Mouse (Mus musculus) liver, embryonic 13.5 days (tissue): ENCODE measurements around the gene Smim20. TPM values are rescaled to one million over a fixed set of nuclear protein-coding genes. Genes with fewer than 3 reads are reported as not detected.

Experiments used
- ATAC-seq: fragments of 200-750 bp; cut with Nextera tagmentation; 2 replicates; pipeline ENCODE4 v1.8.0; 2017; ENCODE audit warnings: low read depth, mild to moderate bottlenecking, moderate number of reproducible peaks, moderate library complexity
- DNase-seq: peaks from one replicate; pipeline ENCODE4 v3.0.0; 2022
- H3K27ac ChIP-seq: fragments of 300-500 bp; sonication (generic); 2 replicates; pipeline ENCODE4 v1.5.1; 2015; ENCODE audit warnings: moderate library complexity, mild to moderate bottlenecking, inconsistent platforms
- H3K27me3 ChIP-seq: fragments of 300-500 bp; sonication (generic); 2 replicates; pipeline ENCODE4 v1.6.1; 2015; ENCODE audit warnings: mild to moderate bottlenecking, inconsistent platforms
- H3K36me3 ChIP-seq: fragments of 300-500 bp; sonication (generic); 2 replicates; pipeline ENCODE4 v1.6.1; 2015; ENCODE audit warnings: mild to moderate bottlenecking, inconsistent platforms
- H3K4me1 ChIP-seq: fragments of 300-500 bp; sonication (generic); replicated peaks from 2 replicates; pipeline ENCODE4 v1.6.1; 2015; ENCODE audit warnings: inconsistent platforms
- H3K4me2 ChIP-seq: fragments of 300-500 bp; sonication (generic); 2 replicates; pipeline ENCODE4 v1.6.1; 2015; ENCODE audit warnings: inconsistent platforms, mild to moderate bottlenecking, moderate library complexity
- H3K4me3 ChIP-seq: fragments of 300-500 bp; sonication (generic); replicated peaks from 2 replicates; pipeline ENCODE4 v1.5.1; 2015; ENCODE audit warnings: mild to moderate bottlenecking, inconsistent platforms
- H3K9ac ChIP-seq: fragments of 300-500 bp; sonication (generic); 2 replicates; pipeline ENCODE4 v1.6.1; 2015; ENCODE audit warnings: mild to moderate bottlenecking, inconsistent platforms
- H3K9me3 ChIP-seq: fragments of 300-500 bp; sonication (generic); replicated peaks from 2 replicates; pipeline ENCODE4 v1.6.1; 2016; ENCODE audit warnings: inconsistent platforms
- WGBS: fragments of 180-500 bp; shearing (Covaris S2); methylation state at CpG from one replicate; pipeline ENCODE4 v1.1.7; 2015; ENCODE audit not compliant: insufficient replicate concordance; 5-methylcytosine and 5-hydroxymethylcytosine counted together
- polyA plus RNA-seq: library from polyadenylated mRNA; unstranded; fragments of >200 nt; fragmentation: Nextera tagmentation; extraction: Ambion mirVana; gene quantifications from 2 replicates; pipeline ENCODE4 v1.2.1, GENCODE M21; 2015

Gene Smim20
- polyA plus RNA-seq, 1 experiment from 2014 or later: 47.9 TPM

DNA sequence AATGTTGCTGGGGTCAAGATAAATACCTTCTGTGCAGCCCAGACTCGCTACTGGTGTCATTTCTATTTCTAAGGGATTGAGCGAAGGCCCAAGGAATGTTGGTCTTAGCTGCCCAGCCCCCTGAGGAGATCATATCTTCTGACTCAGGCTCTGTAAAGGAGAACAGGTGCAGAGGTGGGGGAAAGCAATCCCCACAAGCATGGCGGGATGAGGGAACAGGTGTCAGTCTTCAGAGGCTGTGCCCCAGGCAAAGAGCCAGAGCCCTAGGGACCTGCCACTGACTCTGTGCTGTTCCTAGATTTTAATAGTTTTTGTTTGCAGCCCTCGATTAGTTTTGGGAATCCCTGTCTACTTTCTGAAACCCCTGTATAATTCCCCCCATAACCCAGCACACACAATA is 702 bp upstream of the Smim20 start:
- 81% methylated on average over 4 of the region's 4 CpGs for WGBS
- Histone ChIP-seq H3K27me3 (no peaks in the 10 kb centered on the region), H3K4me2 (peak overlapping the region; percentile 81)

DNA sequence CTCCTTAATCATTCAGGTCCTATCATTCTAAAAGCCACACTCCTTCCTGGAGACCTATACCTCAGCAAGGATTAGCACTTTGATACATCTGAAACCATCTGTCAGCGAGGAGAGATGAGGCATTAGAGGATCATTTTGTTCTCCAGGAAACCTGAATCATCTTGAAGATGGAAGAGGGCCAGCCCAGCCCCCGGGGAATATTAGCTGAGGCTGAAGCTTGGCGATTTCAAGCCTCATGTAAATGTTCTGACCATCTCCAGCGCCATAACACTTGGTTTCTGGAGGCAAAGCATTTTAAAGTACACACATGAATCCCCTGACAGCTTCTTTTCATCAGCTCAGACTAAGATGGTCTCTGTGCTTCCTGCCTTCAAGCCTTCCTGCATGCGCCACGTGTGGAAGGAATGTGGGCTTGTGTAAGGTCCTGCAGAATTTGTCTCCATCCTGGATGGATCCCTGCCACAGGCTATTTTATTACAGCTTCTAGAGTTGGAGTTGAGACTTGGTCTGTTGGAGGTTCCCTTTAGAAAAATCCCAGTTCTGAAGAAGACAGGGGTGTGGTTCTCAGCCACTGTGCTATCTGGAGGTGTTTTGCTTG is 1.3 kb downstream of the Smim20 start:
- 70% methylated on average over 6 of the region's 6 CpGs for WGBS
- ATAC-seq (no peak), DNase-seq (no peak)
- no peaks in the 10 kb centered on the region for H3K9me3 ChIP-seq
- H3K36me3 ChIP-seq: 0 out of 2 replicates have a peak, but pooled peaks cover 5% of the 10 kb centered on the region
- H3K27ac ChIP-seq: no peak overlapping the region; the same call in 1 of the 2 replicates
- no peaks in the 10 kb centered on the region for H3K27me3 ChIP-seq
- peaks cover 47% of the 10 kb centered on the region for H3K4me1 ChIP-seq
- peak overlapping the region; percentile 82 for H3K4me3 ChIP-seq
- peak overlapping the region; percentile 81 for H3K4me2 ChIP-seq
- H3K9ac ChIP-seq: peak overlapping the region; percentile 31; the same call in 1 of the 2 replicates

More for the DNA sequence above, 702 bp upstream of the Smim20 start:
- Histone ChIP-seq H3K27ac (no peak overlapping the region), H3K9ac (no peak overlapping the region), H3K4me3 (no peak overlapping the region), H3K36me3 (no peaks in the 10 kb centered on the region), H3K9me3 (no peaks in the 10 kb centered on the region), H3K4me1 (peaks cover 42% of the 10 kb centered on the region)
- DNase-seq (no peak), ATAC-seq (no peak)

DNA sequence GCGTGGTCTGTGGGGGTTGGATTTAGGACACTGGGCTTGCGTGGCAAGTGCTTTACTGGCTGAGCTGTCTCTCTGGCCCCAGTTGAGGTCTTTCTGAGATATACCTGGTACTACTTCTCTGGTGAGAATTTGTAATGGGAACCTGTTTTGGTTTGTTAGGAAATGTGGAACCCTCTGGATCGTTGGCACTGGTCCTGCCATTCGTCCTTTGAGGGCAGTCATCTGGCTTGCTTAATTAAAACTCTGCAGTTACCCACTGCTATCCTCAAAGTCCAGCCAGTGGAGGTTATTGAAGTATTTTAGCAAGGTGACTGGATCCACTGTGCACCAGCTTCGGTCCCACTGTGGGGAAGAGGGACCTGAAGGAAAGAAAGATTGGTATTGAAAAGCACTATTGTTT is 2.9 kb downstream of the Smim20 start:
- WGBS: 80% methylated on average over 5 of the region's 5 CpGs
- Histone ChIP-seq H3K4me3 (no peak overlapping the region), H3K27ac (no peak overlapping the region), H3K36me3 (0 out of 2 replicates have a peak, but pooled peaks cover 5% of the 10 kb centered on the region), H3K9ac (no peak overlapping the region), H3K4me2 (no peak overlapping the region), H3K9me3 (no peaks in the 10 kb centered on the region), H3K27me3 (no peaks in the 10 kb centered on the region), H3K4me1 (peaks cover 47% of the 10 kb centered on the region)
- no peak for DNase-seq
- ATAC-seq: no peak

GRCm38 (mm10) chr5:53270947-53271711 is 4.2 kb downstream of the Smim20 start:
- Histone ChIP-seq H3K4me2 (peak overlapping the region; percentile 20; the same call in 1 of the 2 replicates), H3K4me3 (no peak overlapping the region), H3K9me3 (no peaks in the 10 kb centered on the region), H3K4me1 (peaks cover 47% of the 10 kb centered on the region), H3K27ac (peak overlapping the region; percentile 70; the same call in 1 of the 2 replicates), H3K27me3 (no peaks in the 10 kb centered on the region), H3K9ac (peak overlapping the region; percentile 17; the same call in 1 of the 2 replicates), H3K36me3 (0 out of 2 replicates have a peak, but pooled peaks cover 5% of the 10 kb centered on the region)
- DNase-seq (no peak), ATAC-seq (no peak)
- 45% methylated on average over 13 of the region's 13 CpGs for WGBS

DNA sequence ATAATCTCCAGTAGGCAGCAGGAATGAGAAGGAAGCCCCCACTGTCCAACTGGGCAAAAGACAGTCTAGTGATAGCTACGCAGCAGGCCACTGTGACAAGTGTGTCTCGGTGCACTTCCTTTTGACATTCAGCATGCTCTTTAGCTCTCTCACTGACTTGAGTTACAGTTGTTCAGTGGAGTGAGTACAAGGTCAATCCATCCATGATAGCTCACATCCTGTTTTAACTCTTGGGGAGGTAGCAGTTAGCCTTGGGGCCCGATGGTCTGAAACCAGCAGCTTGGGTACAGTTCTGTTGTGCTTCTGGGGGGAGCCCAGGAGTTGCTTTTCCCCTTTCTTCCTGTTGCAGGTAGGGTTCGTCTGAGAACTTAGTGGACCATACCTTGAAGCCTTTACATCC is 5.7 kb downstream of the Smim20 start:
- H3K36me3 ChIP-seq: peaks cover 10% of the 10 kb centered on the region; the same call in 1 of the 2 replicates
- peaks cover 36% of the 10 kb centered on the region for H3K4me1 ChIP-seq
- no peak overlapping the region for H3K9ac ChIP-seq
- no peaks in the 10 kb centered on the region for H3K27me3 ChIP-seq
- no peak overlapping the region for H3K27ac ChIP-seq
- no peak overlapping the region for H3K4me3 ChIP-seq
- WGBS: 75% methylated on average over 4 of the region's 4 CpGs
- ATAC-seq (no peak), DNase-seq (no peak)
- H3K9me3 ChIP-seq: no peaks in the 10 kb centered on the region
- H3K4me2 ChIP-seq: no peak overlapping the region

- H3K27ac ChIP-seq: no peak overlapping the region
- H3K27me3 ChIP-seq: no peaks in the 10 kb centered on the region
- ATAC-seq (no peak), DNase-seq (no peak)
- H3K4me2 ChIP-seq: no peak overlapping the region
- H3K36me3 ChIP-seq: peaks cover 20% of the 10 kb centered on the region
- 81% methylated on average over 5 of the region's 5 CpGs for WGBS
- no peak overlapping the region for H3K4me3 ChIP-seq
- peaks cover 25% of the 10 kb centered on the region for H3K4me1 ChIP-seq
- no peak overlapping the region for H3K9ac ChIP-seq
- no peaks in the 10 kb centered on the region for H3K9me3 ChIP-seq
Observed at GRCm38 (mm10) chr5:53273699-53274430, 7.0 kb downstream of the Smim20 start.

DNA sequence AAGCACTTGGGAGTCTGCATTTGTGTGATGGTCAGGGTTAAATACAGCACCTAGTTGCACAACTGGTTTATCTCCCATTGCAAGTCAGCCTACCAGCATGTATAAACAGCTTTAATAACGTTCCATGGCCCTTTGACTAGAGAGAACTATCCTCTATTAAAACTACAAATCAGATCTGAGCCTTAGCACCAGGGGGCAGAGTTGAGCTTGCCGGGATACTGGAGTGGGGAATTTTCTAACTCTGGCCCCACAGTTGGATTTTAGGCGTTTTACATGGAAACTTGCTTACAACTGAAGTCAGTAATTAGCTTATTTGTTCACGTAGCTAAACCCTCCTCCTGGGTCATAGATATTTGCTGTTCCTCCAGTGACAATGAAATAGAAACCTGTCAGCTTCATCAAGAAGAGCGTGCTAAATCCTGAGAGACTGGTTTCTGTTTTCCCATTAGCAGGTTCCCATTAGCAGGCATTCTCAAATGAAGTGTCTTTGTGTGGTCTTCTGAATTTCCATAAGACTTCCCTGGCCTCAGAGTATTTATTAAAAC is 8.0 kb downstream of the Smim20 start:
- 58% methylated on average over 5 of the region's 5 CpGs for WGBS
- DNase-seq (no peak), ATAC-seq (no peak)
- Histone ChIP-seq H3K27me3 (no peaks in the 10 kb centered on the region), H3K36me3 (peaks cover 25% of the 10 kb centered on the region), H3K4me2 (no peak overlapping the region), H3K4me1 (peaks cover 16% of the 10 kb centered on the region), H3K9me3 (no peaks in the 10 kb centered on the region), H3K27ac (no peak overlapping the region), H3K9ac (no peak overlapping the region), H3K4me3 (no peak overlapping the region)

- H3K27me3 ChIP-seq: no peaks in the 10 kb centered on the region
- peaks cover 27% of the 10 kb centered on the region for H3K36me3 ChIP-seq
- ATAC-seq (no peak), DNase-seq (no peak)
- H3K9me3 ChIP-seq: no peaks in the 10 kb centered on the region
- no peak overlapping the region for H3K9ac ChIP-seq
- peaks cover 13% of the 10 kb centered on the region for H3K4me1 ChIP-seq
- WGBS: 75% methylated on average over 3 of the region's 3 CpGs
- H3K4me3 ChIP-seq: no peak overlapping the region
- no peak overlapping the region for H3K4me2 ChIP-seq
- no peak overlapping the region for H3K27ac ChIP-seq
Observed at GRCm38 (mm10) chr5:53275376-53275775, 8.5 kb downstream of the Smim20 start.

DNA sequence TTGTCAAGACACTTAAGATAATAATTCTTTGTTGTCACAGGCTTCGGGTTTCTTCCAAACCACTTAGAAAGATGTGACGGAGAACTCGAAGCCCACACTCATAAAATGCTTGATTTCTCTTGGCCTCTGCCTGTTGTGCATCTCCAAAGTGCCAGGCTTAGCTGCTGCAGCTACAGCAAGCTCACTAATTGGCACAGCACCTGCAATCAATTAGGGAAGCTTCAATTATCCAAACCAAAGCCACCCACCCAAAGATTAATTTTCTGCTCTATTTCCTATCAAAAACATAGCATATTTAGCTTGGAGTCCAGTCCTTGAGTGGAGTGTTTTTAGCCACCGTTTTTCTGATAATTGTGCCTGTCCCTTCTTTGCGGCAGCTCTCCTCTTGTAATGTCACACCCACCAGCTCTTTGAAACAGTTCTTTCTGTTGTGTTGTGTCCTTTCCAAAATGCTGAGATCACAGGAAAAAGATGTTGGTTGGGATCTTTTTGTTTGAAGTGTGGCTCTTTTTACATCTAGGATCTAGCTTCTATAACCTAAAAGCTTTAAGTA is 9.7 kb downstream of the Smim20 start:
- Histone ChIP-seq H3K4me1 (peaks cover 1% of the 10 kb centered on the region), H3K36me3 (peaks cover 27% of the 10 kb centered on the region), H3K27me3 (no peaks in the 10 kb centered on the region), H3K9ac (no peak overlapping the region), H3K4me3 (no peak overlapping the region), H3K9me3 (no peaks in the 10 kb centered on the region), H3K27ac (no peak overlapping the region), H3K4me2 (no peak overlapping the region)
- WGBS: 72% methylated on average over 5 of the region's 5 CpGs
- DNase-seq (no peak), ATAC-seq (no peak)

DNA sequence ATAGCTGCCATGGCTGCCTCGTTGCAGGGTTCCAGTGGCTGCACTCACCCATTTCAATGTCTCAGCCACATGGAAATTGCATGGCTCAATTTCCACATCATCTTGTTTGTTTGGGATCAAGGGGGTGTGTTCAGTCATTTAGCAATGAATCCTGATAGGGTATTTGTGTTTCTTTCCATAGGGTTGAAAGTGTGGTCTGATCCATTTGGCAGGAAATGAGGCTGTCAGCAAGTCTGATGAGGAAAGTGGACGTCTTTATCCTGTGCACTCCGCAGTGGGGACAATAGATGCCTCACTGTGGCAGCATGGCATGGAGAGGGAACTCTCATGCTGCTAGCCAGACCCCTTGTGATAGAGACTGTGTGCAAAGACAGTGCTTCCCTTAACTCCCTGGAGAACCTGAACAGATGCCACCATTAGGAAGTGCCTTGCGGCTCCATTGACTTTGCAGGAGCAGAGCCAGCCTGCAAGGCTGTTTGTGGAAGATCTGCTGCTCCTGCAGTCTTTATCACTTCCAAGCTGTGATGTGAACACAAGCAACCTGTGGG is 10.9 kb downstream of the Smim20 start:
- H3K4me3 ChIP-seq: no peak overlapping the region
- no peaks in the 10 kb centered on the region for H3K4me1 ChIP-seq
- ATAC-seq (no peak), DNase-seq (no peak)
- WGBS: 68% methylated on average over 4 of the region's 4 CpGs
- no peaks in the 10 kb centered on the region for H3K9me3 ChIP-seq
- H3K4me2 ChIP-seq: no peak overlapping the region
- H3K36me3 ChIP-seq: peaks cover 22% of the 10 kb centered on the region
- H3K27ac ChIP-seq: no peak overlapping the region
- no peak overlapping the region for H3K9ac ChIP-seq
- no peaks in the 10 kb centered on the region for H3K27me3 ChIP-seq
